Mouse (Mus musculus) heart, adult 2 months (tissue): ENCODE data around the gene Dlg1.

Experiments used
- CTCF ChIP-seq: fragments of 200-600 bp; IDR thresholded peaks from 2 replicates; pipeline ENCODE4 v1.8.1; 2022; ENCODE audit warnings: antibody characterized with exemption, mild to moderate bottlenecking, moderate library complexity
- EP300 ChIP-seq: fragments of 200-500 bp; IDR thresholded peaks from 2 replicates; pipeline ENCODE4 v1.6.1; 2011; ENCODE audit warnings: low read depth, low read length, control low read depth; ENCODE audit not compliant: insufficient read depth
- POLR2A ChIP-seq: fragments of 200-500 bp; IDR thresholded peaks from 2 replicates; pipeline ENCODE4 v1.6.1; 2011; ENCODE audit warnings: mild to moderate bottlenecking, low read depth, low read length, control low read depth; ENCODE audit not compliant: insufficient read depth

DNA sequence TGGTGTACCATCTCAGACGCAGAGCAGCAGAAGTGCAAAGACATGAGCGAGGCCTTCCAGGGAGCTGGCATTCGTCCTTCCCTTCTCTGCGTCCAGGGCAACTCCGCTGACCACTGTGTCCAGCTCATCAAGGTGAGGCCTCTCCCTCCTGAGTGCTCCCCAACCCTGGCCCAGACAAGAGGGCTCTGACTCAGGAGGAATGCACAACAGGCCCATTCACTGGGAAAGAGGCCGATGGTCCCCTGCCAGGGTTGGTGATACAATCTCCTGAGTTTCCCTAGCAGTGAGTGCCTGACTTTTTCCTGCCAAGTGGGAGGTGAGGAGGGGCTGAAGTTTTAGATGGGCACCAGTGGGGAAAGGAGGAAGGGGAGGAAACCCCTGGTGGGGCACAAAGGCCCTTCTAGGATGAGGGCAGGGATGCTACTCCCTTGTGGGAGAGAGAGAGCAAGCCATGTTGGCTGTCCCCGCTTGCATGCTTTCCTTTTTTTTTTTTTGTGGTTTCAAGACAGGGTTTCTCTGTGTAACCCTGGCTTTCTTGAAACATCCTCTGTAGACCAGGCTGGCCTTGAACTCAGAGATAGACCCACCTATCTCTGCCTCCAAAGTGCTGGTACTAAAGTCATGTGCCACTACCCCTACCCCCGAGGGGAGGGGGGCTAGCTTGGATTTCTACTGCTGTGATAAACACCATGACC is 217.1 kb downstream of the Dlg1 start:
- TF ChIP-seq EP300 = no peak
- no peak for TF ChIP-seq CTCF
- no peak for TF ChIP-seq POLR2A
